Mouse (Mus musculus) left cerebral cortex, adult 6 months (tissue): ENCODE measurements around the gene Mknk2. TPM values are rescaled to one million over a fixed set of nuclear protein-coding genes. Genes with fewer than 3 reads are reported as not detected.

Source experiments
- long read RNA-seq, 2 experiments: library from polyadenylated mRNA; unstranded; transcript quantifications; one replicate each; pipeline ENCODE4 v2.0.0; 2019 to 2020
- polyA plus RNA-seq: library from polyadenylated mRNA; unstranded; fragments of <200 nt; fragmentation: Nextera tagmentation; gene quantifications from 2 replicates; pipeline ENCODE4 v1.2.3, GENCODE M21; 2021

The Mknk2 gene
- polyA plus RNA-seq = 4.0 and 9.1 TPM in 2 replicates
- long read RNA-seq, experiment 1, partial matches to known transcripts = 28 of 28 reads
- long read RNA-seq, experiment 1, other reads (novel, unspliced or antisense) = 0 of 28 reads
- long read RNA-seq, experiment 2, partial matches to known transcripts = 0 of 4 reads
- long read RNA-seq, experiment 2, other reads (novel, unspliced or antisense) = 4 of 4 reads

DNA sequence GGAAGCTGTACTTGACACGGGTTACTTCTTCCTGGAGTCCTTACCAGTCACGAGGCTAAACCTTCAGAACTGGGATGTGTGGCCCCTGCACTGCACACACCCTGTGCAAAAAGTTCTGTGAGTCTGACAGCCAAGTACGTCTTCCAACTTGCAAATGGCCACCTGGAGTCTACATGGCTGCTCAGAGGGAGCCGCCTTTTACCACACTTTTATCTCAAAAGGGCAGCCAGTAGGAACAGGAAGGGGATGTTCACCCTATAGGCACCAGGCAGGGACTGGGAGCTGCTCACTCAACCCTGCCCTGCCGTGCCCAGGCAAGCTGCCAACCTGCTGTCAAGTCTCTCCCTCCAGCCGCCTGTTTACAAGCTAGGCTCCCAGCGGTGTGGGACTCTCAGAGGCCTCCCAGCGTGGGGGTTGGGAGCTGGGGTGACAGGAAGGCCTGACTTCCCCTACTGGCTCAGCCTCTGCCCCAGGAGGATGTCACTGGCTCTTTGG lies at the start of gene Mknk2:
TSS of gene Mknk2 (minus strand) at position 171 of the 495 bp plus-strand sequence.

GRCm38 (mm10) chr10:80701721-80702535 lies 24.0 kb upstream of the Mknk2 start, which contains the start of the genes Mob3a and Izumo4:
Mob3a (minus strand) TSS chr10:80701977.
Izumo4 (plus strand) TSS chr10:80702184.

DNA sequence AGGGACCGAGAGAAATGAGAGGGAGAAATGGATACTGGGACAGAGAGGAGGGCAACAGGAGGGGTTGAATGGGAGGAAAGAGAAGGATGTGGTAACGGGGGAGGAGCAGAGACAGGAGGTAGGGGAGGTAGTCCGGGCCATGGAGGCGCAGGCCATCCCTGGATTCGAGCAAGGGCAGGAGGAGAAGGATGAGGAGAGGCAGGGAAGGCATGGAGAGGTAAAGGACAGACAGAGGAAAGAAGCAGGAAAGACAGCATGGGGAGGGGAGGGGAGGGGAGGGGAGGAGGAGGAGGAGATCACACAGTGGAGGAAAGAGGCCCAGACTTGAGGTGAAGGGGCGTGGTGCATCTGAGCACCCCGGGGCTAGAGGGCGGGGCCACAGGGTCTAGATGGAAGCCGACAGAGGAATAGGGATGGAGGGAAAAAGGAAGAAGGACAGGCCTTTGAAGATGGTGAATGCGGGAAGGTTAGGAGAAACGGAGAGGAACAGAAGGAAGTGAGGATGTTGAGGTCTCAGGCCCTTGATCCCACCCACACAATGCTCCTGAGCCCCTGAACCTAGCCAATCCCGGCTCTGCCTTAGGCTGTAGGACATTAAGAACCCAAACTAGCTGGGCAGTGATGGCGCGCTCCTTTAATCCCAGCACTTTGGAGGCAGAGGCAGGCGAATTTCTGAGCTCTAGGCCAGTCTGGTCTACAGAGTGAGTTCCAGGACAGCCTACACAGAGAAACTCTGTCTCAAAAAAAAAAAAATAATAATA lies 20.9 kb downstream of the Mknk2 start, which contains the start of gene Btbd2:
TSS of gene Btbd2 (minus strand) at position 209 of the 761 bp plus-strand sequence.

DNA sequence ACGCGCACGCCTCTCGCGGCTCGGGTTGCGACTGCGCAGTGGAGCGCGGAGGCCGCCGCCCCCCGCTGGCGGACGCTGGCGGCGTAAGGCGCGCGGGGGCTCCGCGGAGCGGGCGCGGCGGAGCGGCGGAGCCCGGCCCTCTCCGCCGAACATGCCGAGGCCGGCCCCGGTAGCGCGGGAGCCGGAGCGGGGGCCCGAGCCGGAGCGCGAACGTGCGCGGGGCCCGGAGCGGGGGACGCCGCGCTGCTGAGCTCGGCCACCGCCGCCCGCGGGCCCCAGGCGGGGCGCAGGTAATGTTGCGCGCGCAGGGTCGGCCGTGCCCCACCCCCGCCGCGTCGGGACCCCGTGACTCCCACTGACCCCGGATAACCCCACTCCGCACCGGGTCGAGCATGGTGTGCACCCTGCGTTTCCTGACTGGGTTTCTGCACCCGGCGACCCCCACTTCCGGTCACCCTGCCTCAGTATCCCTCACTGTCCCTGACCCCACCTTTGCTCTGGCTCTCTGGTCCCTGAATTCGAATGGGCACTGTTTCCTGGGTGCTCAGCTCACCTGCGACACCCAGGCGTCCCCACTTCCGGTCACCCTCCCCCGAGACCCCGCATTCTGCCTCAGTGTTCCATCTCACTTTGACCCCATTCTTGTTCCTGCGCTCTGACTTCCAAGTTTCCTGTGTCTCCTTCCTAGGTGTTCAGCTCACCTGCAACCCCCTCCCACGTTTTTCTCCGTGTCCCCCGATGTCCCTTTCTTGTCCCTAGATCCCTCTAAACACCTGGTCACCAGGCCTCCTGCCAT lies 55.1 kb downstream of the Mknk2 start, which contains the start of gene Csnk1g2:
TSS of gene Csnk1g2 (plus strand) at position 178 of the 796 bp plus-strand sequence.

Other genes with a start within 250 kb of the Mknk2 start
- gene Tcf3, start 244.5 kb downstream of the Mknk2 start, polyA plus RNA-seq = 3.9 and 15.6 TPM in 2 replicates
- gene Onecut3, start 183.3 kb downstream of the Mknk2 start, polyA plus RNA-seq = not detected in 2 replicates
- gene Atp8b3, start 139.0 kb downstream of the Mknk2 start, polyA plus RNA-seq = 0.04 TPM in 1 of 2 replicates, not detected in the other
- 16.6 and 17.7 TPM in 2 replicates for gene Rexo1, start 116.6 kb downstream of the Mknk2 start, polyA plus RNA-seq
- gene Klf16, start 100.8 kb downstream of the Mknk2 start, polyA plus RNA-seq = 10.4 and 18.6 TPM in 2 replicates
- gene Abhd17a, start 87.8 kb downstream of the Mknk2 start, polyA plus RNA-seq = 73.4 and 155 TPM in 2 replicates
- 85.6 and 95.7 TPM in 2 replicates for gene Scamp4, start 75.2 kb downstream of the Mknk2 start, polyA plus RNA-seq
- 2.4 and 2.9 TPM in 2 replicates for gene Adat3, start 75.2 kb downstream of the Mknk2 start, polyA plus RNA-seq
- 0.10 and 0.25 TPM in 2 replicates for gene Gm49322, start 72.1 kb downstream of the Mknk2 start, polyA plus RNA-seq
- 27.8 and 30.7 TPM in 2 replicates for gene Csnk1g2, start 55.3 kb downstream of the Mknk2 start, polyA plus RNA-seq
- gene Btbd2, start 21.0 kb downstream of the Mknk2 start, polyA plus RNA-seq = 23.3 and 91.7 TPM in 2 replicates
- gene Mob3a, start 23.9 kb upstream of the Mknk2 start, polyA plus RNA-seq = 8.4 and 9.9 TPM in 2 replicates
- gene Izumo4, start 24.1 kb upstream of the Mknk2 start, polyA plus RNA-seq = 49.5 and 65.0 TPM in 2 replicates
- gene Ap3d1, start 64.2 kb upstream of the Mknk2 start, polyA plus RNA-seq = 44.4 and 48.6 TPM in 2 replicates
- 1.6 and 2.7 TPM in 2 replicates for gene Dot1l, start 77.1 kb upstream of the Mknk2 start, polyA plus RNA-seq
- gene Sf3a2, start 120.1 kb upstream of the Mknk2 start, polyA plus RNA-seq = 5.5 and 41.9 TPM in 2 replicates
- gene Plekhj1, start 120.5 kb upstream of the Mknk2 start, polyA plus RNA-seq = 92.8 and 104 TPM in 2 replicates
- gene Amh, start 127.1 kb upstream of the Mknk2 start, polyA plus RNA-seq = 0.16 TPM in 1 of 2 replicates, not detected in the other
- gene Jsrp1, start 135.4 kb upstream of the Mknk2 start, polyA plus RNA-seq = 13.2 and 15.5 TPM in 2 replicates
- 2,247 and 2,738 TPM in 2 replicates for gene Oaz1, start 148.5 kb upstream of the Mknk2 start, polyA plus RNA-seq
- gene Lingo3, start 165.9 kb upstream of the Mknk2 start, polyA plus RNA-seq = 22.3 and 23.9 TPM in 2 replicates
- 357 and 416 TPM in 2 replicates for gene Lsm7, start 177.1 kb upstream of the Mknk2 start, polyA plus RNA-seq
- 17.6 and 18.7 TPM in 2 replicates for gene Sppl2b, start 177.2 kb upstream of the Mknk2 start, polyA plus RNA-seq
- 0.20 and 0.21 TPM in 2 replicates for gene Tmprss9, start 193.7 kb upstream of the Mknk2 start, polyA plus RNA-seq
- gene Timm13, start 222.9 kb upstream of the Mknk2 start, polyA plus RNA-seq = 532 and 700 TPM in 2 replicates
- 4.0 and 4.5 TPM in 2 replicates for gene Lmnb2, start 240.1 kb upstream of the Mknk2 start, polyA plus RNA-seq